Mouse (Mus musculus): ENCODE measurements around the gene Smarcd1. TPM values are rescaled to one million over a fixed set of nuclear protein-coding genes. Genes with fewer than 3 reads are reported as not detected.

Gene Smarcd1
- polyA plus RNA-seq, 1 experiment = 24.7 TPM

DNA sequence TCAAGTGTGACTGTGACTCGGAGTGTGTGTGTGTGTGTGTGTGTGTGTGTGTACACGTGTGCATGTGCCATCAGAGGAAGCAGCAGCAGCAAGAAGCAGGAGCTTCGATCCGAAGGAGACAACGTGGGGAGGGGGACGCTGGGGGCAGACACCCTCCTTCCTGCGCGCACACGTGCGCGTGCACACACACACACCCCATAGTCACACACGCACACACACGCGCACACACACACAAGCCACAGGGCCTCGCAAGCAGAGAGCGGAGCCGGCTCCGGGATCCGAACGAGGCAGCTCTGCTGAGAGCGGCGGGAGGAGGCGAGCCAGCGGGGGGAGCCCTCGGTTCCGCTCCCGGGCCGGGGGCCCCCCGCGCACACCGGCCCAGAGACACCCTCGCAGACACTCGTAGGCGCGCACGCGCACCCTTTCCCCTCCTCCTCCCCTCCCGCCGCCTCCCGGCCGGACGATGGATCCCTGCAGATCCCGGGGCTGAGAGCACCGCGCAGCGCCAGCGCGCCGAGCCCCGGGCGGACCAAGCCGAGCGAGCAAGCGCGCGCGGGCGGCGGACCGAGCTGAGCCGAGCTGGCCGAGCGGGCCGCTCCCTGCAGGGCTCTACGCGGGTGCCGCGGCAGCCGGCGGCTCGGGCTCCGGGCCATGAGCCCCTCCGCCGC, 31.6 kb upstream of the Smarcd1 start, which contains the start of gene Asic1:
Gene Asic1 (plus strand): TSS at position 215 of the 668 bp plus-strand sequence.
- Histone ChIP-seq H3K4me3 (ENCODE audit: extremely low read depth, insufficient read depth, insufficient read length) (peak within 1 kb of the TSS; percentile 33; the same call in 1 of the 2 replicates), H3K4me1 (ENCODE audit: control insufficient read depth, insufficient read depth, insufficient read length) (0 out of 2 replicates have a peak, but pooled peaks cover 7% of the 10 kb centered on the region), H3K27me3 (ENCODE audit: control insufficient read depth, insufficient read depth, low read length) (peaks cover 12% of the 10 kb centered on the region), H3K36me3 (ENCODE audit: control insufficient read depth, insufficient read depth, low read length) (no peaks in the 10 kb centered on the region), H3K27ac (ENCODE audit: insufficient read depth, low read length) (no peak within 1 kb of the TSS)
- WGBS = 2% methylated on average over 62 of the region's 74 CpGs
- no peak for TF ChIP-seq CTCF (IDR thresholded peaks at IDR 0.05; ENCODE audit: extremely low read depth, insufficient read depth, insufficient read length, insufficient replicate concordance)
- TF ChIP-seq POLR2A (IDR thresholded peaks at IDR 0.05; ENCODE audit: low read depth, low read length) = no peak
- DNase-seq (ENCODE audit: low read depth in 1 of 2, low spot score in 2 of 2) = no peak

DNA sequence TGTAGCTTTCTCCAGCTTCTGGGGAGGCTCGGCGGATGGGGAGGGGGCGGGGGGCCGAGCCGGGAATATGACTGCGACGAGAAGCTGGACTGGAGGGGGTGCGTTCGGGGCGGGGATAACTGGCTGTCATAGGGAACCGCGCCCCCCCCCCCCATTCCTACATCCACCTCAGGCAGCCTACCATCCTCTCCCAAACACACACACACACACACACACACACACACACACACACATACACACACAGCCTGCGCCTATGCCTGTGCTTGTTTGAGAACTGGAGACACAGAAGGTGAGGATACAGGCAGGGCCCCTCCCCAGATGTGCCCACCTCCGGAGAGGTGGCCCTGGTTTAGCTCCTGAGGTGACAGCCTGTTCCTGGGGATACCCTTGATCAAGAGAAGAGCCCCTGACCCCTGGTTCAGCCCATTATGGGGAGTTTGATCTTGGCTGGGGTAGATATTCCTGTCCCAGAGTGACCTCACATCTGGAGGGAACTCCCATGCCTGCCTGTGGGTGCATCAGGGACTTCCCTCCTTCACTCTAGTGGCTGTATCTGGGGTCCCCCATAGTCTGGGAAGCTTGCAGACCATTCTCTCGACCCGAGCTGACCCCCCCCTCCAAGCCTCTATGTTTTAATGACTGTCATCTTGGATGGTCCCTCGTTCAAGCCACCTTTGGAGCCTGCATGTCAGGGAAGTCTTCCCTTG, 30.8 kb upstream of the Smarcd1 start:
- no peaks in the 10 kb centered on the region for H3K36me3 ChIP-seq (ENCODE audit: control insufficient read depth, insufficient read depth, low read length)
- TF ChIP-seq POLR2A (IDR thresholded peaks at IDR 0.05; ENCODE audit: low read depth, low read length) = no peak
- TF ChIP-seq CTCF (IDR thresholded peaks at IDR 0.05; ENCODE audit: extremely low read depth, insufficient read depth, insufficient read length, insufficient replicate concordance) = no peak
- H3K4me3 ChIP-seq (ENCODE audit: extremely low read depth, insufficient read depth, insufficient read length) = no peak overlapping the region
- 0 out of 2 replicates have a peak, but pooled peaks cover 7% of the 10 kb centered on the region for H3K4me1 ChIP-seq (ENCODE audit: control insufficient read depth, insufficient read depth, insufficient read length)
- peaks cover 11% of the 10 kb centered on the region for H3K27me3 ChIP-seq (ENCODE audit: control insufficient read depth, insufficient read depth, low read length)
- DNase-seq (ENCODE audit: low read depth in 1 of 2, low spot score in 2 of 2) = no peak
- WGBS = 13% methylated on average over 14 of the region's 17 CpGs
- H3K27ac ChIP-seq (ENCODE audit: insufficient read depth, low read length) = no peak overlapping the region

DNA sequence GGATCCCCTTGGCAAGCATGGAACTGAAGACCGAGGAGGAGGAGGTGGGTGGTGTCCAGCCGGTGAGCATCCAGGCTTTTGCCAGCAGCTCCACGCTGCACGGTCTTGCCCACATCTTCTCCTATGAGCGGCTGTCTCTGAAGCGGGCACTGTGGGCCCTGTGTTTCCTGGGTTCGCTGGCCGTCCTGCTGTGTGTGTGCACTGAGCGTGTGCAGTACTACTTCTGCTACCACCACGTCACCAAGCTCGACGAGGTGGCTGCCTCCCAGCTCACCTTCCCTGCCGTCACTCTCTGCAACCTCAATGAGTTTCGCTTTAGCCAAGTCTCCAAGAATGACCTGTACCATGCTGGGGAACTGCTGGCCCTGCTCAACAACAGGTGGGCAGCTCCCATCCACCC, 30.1 kb upstream of the Smarcd1 start:
- Histone ChIP-seq H3K27ac (ENCODE audit: insufficient read depth, low read length) (no peak overlapping the region), H3K4me3 (ENCODE audit: extremely low read depth, insufficient read depth, insufficient read length) (no peak overlapping the region), H3K36me3 (ENCODE audit: control insufficient read depth, insufficient read depth, low read length) (no peaks in the 10 kb centered on the region), H3K4me1 (ENCODE audit: control insufficient read depth, insufficient read depth, insufficient read length) (0 out of 2 replicates have a peak, but pooled peaks cover 7% of the 10 kb centered on the region), H3K27me3 (ENCODE audit: control insufficient read depth, insufficient read depth, low read length) (peaks cover 11% of the 10 kb centered on the region)
- TF ChIP-seq CTCF (IDR thresholded peaks at IDR 0.05; ENCODE audit: extremely low read depth, insufficient read depth, insufficient read length, insufficient replicate concordance) = no peak
- no peak for TF ChIP-seq POLR2A (IDR thresholded peaks at IDR 0.05; ENCODE audit: low read depth, low read length)
- WGBS = 48% methylated on average over 14 of the region's 14 CpGs
- no peak for DNase-seq (ENCODE audit: low read depth in 1 of 2, low spot score in 2 of 2)

DNA sequence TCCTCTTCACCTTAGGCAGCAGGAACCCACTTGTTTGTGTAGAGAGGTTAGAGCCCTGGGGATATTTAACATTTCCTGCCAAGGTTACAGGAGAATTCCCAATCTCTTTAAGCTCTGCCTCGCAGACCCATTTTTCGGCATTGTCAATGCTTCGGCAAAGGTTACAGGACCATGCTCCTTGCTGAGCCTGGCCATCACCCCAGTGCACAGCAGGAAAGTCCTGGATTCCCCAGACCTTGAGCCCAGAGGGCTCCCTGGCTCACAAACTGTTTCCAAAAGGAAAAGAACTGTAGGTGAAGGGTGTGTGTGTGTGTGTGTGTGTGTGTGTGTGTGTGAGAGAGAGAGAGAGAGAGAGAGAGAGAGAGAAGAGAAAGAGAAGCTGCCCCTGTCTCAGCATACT, 27.1 kb upstream of the Smarcd1 start:
- H3K4me3 ChIP-seq (ENCODE audit: extremely low read depth, insufficient read depth, insufficient read length) = no peak overlapping the region
- peaks cover 11% of the 10 kb centered on the region for H3K27me3 ChIP-seq (ENCODE audit: control insufficient read depth, insufficient read depth, low read length)

DNA sequence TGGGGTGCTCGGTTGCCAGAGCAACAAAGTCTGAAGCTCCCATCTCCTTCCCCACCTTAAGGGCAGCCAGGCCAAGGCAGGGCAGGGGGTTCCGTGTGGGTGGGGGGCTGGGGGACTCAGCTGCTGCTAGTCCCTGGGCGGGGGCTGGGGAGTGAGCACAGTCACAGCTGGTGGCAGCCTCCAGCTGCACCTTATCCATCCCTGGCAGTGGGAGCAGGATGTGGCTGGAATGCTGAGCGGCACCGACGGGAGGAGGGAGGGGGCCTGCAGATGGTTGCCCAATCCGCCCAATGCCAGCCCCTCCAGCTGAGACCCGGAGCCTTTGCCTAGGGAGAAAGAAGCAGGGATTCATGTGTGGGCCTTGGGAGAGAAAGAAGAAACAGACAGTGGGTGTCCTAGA, 24.8 kb upstream of the Smarcd1 start:
- TF ChIP-seq POLR2A (IDR thresholded peaks at IDR 0.05; ENCODE audit: low read depth, low read length) (no peak), CTCF (IDR thresholded peaks at IDR 0.05; ENCODE audit: extremely low read depth, insufficient read depth, insufficient read length, insufficient replicate concordance) (no peak)
- Histone ChIP-seq H3K4me3 (ENCODE audit: extremely low read depth, insufficient read depth, insufficient read length) (no peak overlapping the region), H3K27me3 (ENCODE audit: control insufficient read depth, insufficient read depth, low read length) (no peaks in the 10 kb centered on the region), H3K27ac (ENCODE audit: insufficient read depth, low read length) (no peak overlapping the region), H3K4me1 (ENCODE audit: control insufficient read depth, insufficient read depth, insufficient read length) (no peaks in the 10 kb centered on the region), H3K36me3 (ENCODE audit: control insufficient read depth, insufficient read depth, low read length) (no peaks in the 10 kb centered on the region)
- no peak for DNase-seq (ENCODE audit: low read depth in 1 of 2, low spot score in 2 of 2)
- 79% methylated on average over 8 of the region's 8 CpGs for WGBS

More for the DNA sequence above, 27.1 kb upstream of the Smarcd1 start:
- H3K4me1 ChIP-seq (ENCODE audit: control insufficient read depth, insufficient read depth, insufficient read length) = 0 out of 2 replicates have a peak, but pooled peaks cover 7% of the 10 kb centered on the region
- no peaks in the 10 kb centered on the region for H3K36me3 ChIP-seq (ENCODE audit: control insufficient read depth, insufficient read depth, low read length)
- no peak overlapping the region for H3K27ac ChIP-seq (ENCODE audit: insufficient read depth, low read length)
- DNase-seq (ENCODE audit: low read depth in 1 of 2, low spot score in 2 of 2) = no peak
- 82% methylated on average over 3 of the region's 3 CpGs for WGBS
- TF ChIP-seq CTCF (IDR thresholded peaks at IDR 0.05; ENCODE audit: extremely low read depth, insufficient read depth, insufficient read length, insufficient replicate concordance) (no peak), POLR2A (IDR thresholded peaks at IDR 0.05; ENCODE audit: low read depth, low read length) (no peak)

DNA sequence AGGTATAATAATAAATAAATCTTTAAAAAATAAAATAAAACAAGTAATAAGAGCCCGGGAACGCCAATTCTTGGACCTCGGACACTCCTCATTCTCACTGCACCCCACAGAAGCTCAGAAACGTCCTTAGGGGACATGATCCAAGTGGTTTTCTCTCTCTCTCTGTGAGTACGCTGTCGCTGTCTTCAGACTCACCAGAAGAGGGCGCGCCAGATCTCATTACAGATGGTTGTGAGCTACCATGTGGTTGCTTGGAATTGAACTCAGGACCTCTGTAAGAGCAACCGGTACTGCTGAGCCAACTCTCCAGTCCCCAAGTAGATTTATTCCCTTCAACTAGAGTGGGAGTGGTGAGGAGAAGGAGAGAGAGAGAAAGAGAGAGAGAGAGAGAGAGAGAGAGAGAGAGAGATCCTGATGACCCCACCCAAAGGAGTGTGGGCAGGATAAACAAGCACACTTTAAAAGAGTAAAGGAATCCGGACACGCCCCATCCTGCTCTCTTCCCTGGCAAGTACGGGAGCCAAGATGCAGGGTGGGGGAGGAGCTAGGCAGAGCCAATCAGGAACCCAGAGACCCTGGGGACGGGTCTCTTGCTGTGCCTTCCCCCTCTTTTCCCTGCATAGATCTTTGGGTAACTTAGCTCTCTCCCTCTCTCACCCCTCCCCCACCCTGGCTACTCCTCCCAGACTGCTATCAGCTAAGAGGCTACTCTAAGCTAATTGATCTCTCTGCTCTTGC, 23.7 kb upstream of the Smarcd1 start:
- Histone ChIP-seq H3K36me3 (ENCODE audit: control insufficient read depth, insufficient read depth, low read length) (no peaks in the 10 kb centered on the region), H3K27me3 (ENCODE audit: control insufficient read depth, insufficient read depth, low read length) (no peaks in the 10 kb centered on the region), H3K4me1 (ENCODE audit: control insufficient read depth, insufficient read depth, insufficient read length) (no peaks in the 10 kb centered on the region), H3K4me3 (ENCODE audit: extremely low read depth, insufficient read depth, insufficient read length) (no peak overlapping the region), H3K27ac (ENCODE audit: insufficient read depth, low read length) (no peak overlapping the region)
- 20% methylated on average over 13 of the region's 13 CpGs for WGBS
- peak in 1 of 2 experiments; percentile 30 for DNase-seq (ENCODE audit: low read depth in 1 of 2, low spot score in 2 of 2)
- TF ChIP-seq POLR2A (IDR thresholded peaks at IDR 0.05; ENCODE audit: low read depth, low read length) = no peak
- TF ChIP-seq CTCF (IDR thresholded peaks at IDR 0.05; ENCODE audit: extremely low read depth, insufficient read depth, insufficient read length, insufficient replicate concordance) = peak; percentile 2; the same call in 1 of the 2 replicates

All from spleen, adult 2 months (tissue).